Mouse (Mus musculus): ENCODE data around the gene Cuedc2. TPM values are rescaled to one million over a fixed set of nuclear protein-coding genes. Genes with fewer than 3 reads are reported as not detected.

Gene Cuedc2
- polyA plus RNA-seq, 1 experiment from 2014 or later: 179 TPM

DNA sequence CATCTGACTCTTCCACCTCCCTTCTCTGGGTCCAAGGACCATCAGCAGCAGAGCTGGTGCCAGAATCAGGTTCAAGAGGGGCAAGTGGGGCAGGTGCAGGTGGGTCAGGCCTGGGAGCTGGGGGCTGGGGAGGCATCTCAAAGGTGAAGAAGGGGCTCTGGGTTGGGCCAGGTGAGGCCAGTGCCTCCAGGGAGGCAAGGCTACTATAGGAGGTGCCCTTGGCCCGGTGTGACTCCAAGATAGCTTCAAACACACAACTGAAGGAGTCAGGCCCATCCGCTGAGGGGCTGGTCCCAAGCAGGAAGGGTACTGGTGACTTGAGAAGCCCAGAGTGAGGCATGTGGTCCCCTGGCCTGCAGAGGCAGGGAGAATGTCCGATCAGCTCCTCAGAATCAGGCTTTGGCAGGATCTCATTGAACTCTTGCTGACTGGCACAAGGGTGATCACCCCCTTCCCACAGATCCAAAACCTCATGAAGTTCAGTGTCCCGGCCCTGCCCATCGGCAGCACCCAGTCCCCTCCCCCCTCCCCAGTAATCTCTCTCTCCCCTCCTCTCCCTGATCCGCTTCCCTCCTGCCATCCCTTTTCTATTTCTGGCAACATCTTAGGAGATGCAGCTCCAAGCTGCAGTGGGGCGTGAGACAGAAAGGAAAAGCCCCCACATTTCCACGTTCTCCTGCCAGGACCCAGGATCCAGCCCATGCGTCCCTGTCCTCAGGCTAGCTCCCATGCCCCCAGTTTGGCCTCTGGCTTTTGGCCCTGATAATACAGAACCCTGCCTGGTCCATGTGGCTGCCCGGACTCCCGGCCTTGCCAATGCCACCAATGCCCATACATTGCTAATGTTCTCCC, 16.1 kb downstream of the Cuedc2 start:
- H3K36me3 ChIP-seq (ENCODE audit: control insufficient read depth, insufficient read depth, low read length): no peaks in the 10 kb centered on the region
- H3K4me3 ChIP-seq (ENCODE audit: low read depth, low read length): no peak overlapping the region
- H3K9ac ChIP-seq (ENCODE audit: low read length): no peak overlapping the region
- DNase-seq (ENCODE audit: low spot score) (no peak), ATAC-seq (ENCODE audit: insufficient number of reproducible peaks, low FRiP score, low TSS enrichment, low read depth) (no peak)
- no peaks in the 10 kb centered on the region for H3K9me3 ChIP-seq (ENCODE audit: control insufficient read depth, low read length)
- peaks cover 98% of the 10 kb centered on the region for H3K27me3 ChIP-seq (ENCODE audit: control insufficient read depth, insufficient read depth, low read length)
- no peak overlapping the region for H3K27ac ChIP-seq (replicated peaks; ENCODE audit: low read depth, low read length)
- 60% methylated on average over 11 of the region's 11 CpGs for WGBS
- peaks cover 13% of the 10 kb centered on the region for H3K4me1 ChIP-seq (ENCODE audit: control insufficient read depth, insufficient read depth, low read length)
- H3K4me2 ChIP-seq (ENCODE audit: low read depth, severe bottlenecking): no peak overlapping the region; the same call in 1 of the 2 replicates

DNA sequence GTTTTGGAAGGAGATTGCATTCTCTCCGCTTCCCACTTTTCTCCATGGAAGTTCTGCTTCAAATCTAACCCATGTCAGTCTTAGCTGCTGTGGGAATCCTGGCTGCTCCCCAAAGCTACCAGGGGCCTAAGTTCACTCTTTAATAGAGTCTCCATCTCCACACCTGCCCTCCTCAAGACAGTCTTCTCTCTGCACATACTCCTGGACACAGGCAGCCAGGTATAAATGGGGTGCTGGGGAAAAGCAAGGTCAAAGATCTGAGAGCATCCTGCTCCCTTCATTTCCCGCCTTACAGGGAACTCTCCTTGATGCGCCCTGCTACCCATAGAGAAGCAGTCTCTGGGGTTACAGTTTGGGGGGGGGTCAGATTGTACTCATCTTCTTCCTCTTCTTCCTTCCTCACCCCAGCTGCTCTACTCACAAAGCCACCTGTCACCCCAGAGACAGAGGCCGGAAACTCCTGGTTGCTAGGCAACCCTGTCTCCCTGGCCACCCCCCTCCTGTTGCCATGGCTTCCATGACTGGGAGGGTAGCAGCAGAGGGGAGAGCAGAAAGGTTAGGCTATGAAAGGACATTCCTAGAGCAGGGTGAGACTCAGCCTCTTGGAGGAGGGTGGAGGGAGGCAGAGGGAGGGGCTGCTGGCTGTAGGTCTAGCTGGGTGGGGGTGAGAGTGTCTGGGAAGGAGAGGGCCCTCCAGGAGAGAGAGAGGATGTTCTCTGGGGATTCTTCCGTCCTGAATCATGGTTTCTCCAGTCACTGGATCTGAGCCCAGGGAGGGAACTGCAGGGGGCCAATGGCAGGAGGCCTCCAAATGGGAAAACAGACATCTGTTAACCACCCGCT, 17.2 kb downstream of the Cuedc2 start:
- H3K4me2 ChIP-seq (ENCODE audit: low read depth, severe bottlenecking): no peak overlapping the region
- H3K27me3 ChIP-seq (ENCODE audit: control insufficient read depth, insufficient read depth, low read length): peaks cover 98% of the 10 kb centered on the region
- no peaks in the 10 kb centered on the region for H3K36me3 ChIP-seq (ENCODE audit: control insufficient read depth, insufficient read depth, low read length)
- no peak for ATAC-seq (ENCODE audit: insufficient number of reproducible peaks, low FRiP score, low TSS enrichment, low read depth)
- no peak overlapping the region for H3K9ac ChIP-seq (ENCODE audit: low read length)
- H3K4me1 ChIP-seq (ENCODE audit: control insufficient read depth, insufficient read depth, low read length): peaks cover 13% of the 10 kb centered on the region
- no peak overlapping the region for H3K27ac ChIP-seq (replicated peaks; ENCODE audit: low read depth, low read length)
- WGBS: 29% methylated on average over 6 of the region's 6 CpGs
- peak; percentile 34 for DNase-seq (ENCODE audit: low spot score)
- no peak overlapping the region for H3K4me3 ChIP-seq (ENCODE audit: low read depth, low read length)
- no peaks in the 10 kb centered on the region; the same call in 1 of the 2 replicates for H3K9me3 ChIP-seq (ENCODE audit: control insufficient read depth, low read length)

GRCm38 (mm10) chr19:46320076-46320785, 18.3 kb downstream of the Cuedc2 start:
- Histone ChIP-seq H3K4me3 (ENCODE audit: low read depth, low read length) (no peak overlapping the region), H3K9me3 (ENCODE audit: control insufficient read depth, low read length) (no peaks in the 10 kb centered on the region; the same call in 1 of the 2 replicates), H3K9ac (ENCODE audit: low read length) (no peak overlapping the region), H3K4me1 (ENCODE audit: control insufficient read depth, insufficient read depth, low read length) (peaks cover 13% of the 10 kb centered on the region), H3K36me3 (ENCODE audit: control insufficient read depth, insufficient read depth, low read length) (no peaks in the 10 kb centered on the region), H3K4me2 (ENCODE audit: low read depth, severe bottlenecking) (no peak overlapping the region), H3K27ac (replicated peaks; ENCODE audit: low read depth, low read length) (no peak overlapping the region), H3K27me3 (ENCODE audit: control insufficient read depth, insufficient read depth, low read length) (peaks cover 98% of the 10 kb centered on the region)
- 77% methylated on average over 8 of the region's 8 CpGs for WGBS
- DNase-seq (ENCODE audit: low spot score) (no peak), ATAC-seq (ENCODE audit: insufficient number of reproducible peaks, low FRiP score, low TSS enrichment, low read depth) (no peak)

- Histone ChIP-seq H3K4me3 (ENCODE audit: low read depth, low read length) (0 out of 2 replicates have a peak overlapping the region, but pooled peaks have one; percentile 28), H3K9ac (ENCODE audit: low read length) (no peak overlapping the region), H3K36me3 (ENCODE audit: control insufficient read depth, insufficient read depth, low read length) (no peaks in the 10 kb centered on the region), H3K4me2 (ENCODE audit: low read depth, severe bottlenecking) (no peak overlapping the region; the same call in 1 of the 2 replicates), H3K4me1 (ENCODE audit: control insufficient read depth, insufficient read depth, low read length) (peaks cover 13% of the 10 kb centered on the region), H3K27me3 (ENCODE audit: control insufficient read depth, insufficient read depth, low read length) (peaks cover 98% of the 10 kb centered on the region), H3K9me3 (ENCODE audit: control insufficient read depth, low read length) (no peaks in the 10 kb centered on the region; the same call in 1 of the 2 replicates), H3K27ac (replicated peaks; ENCODE audit: low read depth, low read length) (no peak overlapping the region)
- ATAC-seq (ENCODE audit: insufficient number of reproducible peaks, low FRiP score, low TSS enrichment, low read depth) (no peak), DNase-seq (ENCODE audit: low spot score) (peak; percentile 65)
- WGBS: 11% methylated on average over 16 of the region's 16 CpGs
These were observed 19.7 kb downstream of the Cuedc2 start for GRCm38 (mm10) chr19:46318586-46319378.

- Histone ChIP-seq H3K9me3 (ENCODE audit: control insufficient read depth, low read length) (no peaks in the 10 kb centered on the region; the same call in 1 of the 2 replicates), H3K4me2 (ENCODE audit: low read depth, severe bottlenecking) (peak overlapping the region; percentile 77), H3K36me3 (ENCODE audit: control insufficient read depth, insufficient read depth, low read length) (no peaks in the 10 kb centered on the region), H3K27ac (replicated peaks; ENCODE audit: low read depth, low read length) (no peak overlapping the region), H3K4me1 (ENCODE audit: control insufficient read depth, insufficient read depth, low read length) (peaks cover 13% of the 10 kb centered on the region), H3K4me3 (ENCODE audit: low read depth, low read length) (peak overlapping the region; percentile 28; the same call in 1 of the 2 replicates), H3K9ac (ENCODE audit: low read length) (peak overlapping the region; percentile 22; the same call in 1 of the 2 replicates), H3K27me3 (ENCODE audit: control insufficient read depth, insufficient read depth, low read length) (peaks cover 98% of the 10 kb centered on the region)
- no peak for ATAC-seq (ENCODE audit: insufficient number of reproducible peaks, low FRiP score, low TSS enrichment, low read depth)
- DNase-seq (ENCODE audit: low spot score): no peak
- WGBS: 3% methylated on average over 39 of the region's 42 CpGs
These were observed 20.5 kb downstream of the Cuedc2 start for GRCm38 (mm10) chr19:46318031-46318471.

DNA sequence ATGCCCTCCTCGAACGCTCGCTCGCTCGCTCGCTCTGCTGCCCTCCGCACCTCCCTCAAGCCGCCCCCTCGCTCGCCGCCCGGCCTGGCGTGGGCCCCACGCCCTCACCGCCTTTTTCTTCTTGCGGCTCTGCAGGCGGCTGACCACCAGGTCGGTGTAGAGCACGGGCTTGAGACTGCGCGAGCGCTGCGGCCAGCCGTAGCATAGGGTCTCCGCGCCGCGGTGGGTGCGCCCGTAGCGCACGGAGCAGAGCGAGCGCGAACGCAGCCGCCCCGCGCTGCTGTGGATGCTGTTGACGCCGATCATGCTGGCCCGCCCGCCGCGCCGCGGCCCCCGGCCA, 21.0 kb downstream of the Cuedc2 start:
- Histone ChIP-seq H3K4me1 (ENCODE audit: control insufficient read depth, insufficient read depth, low read length) (peaks cover 13% of the 10 kb centered on the region), H3K27me3 (ENCODE audit: control insufficient read depth, insufficient read depth, low read length) (peaks cover 94% of the 10 kb centered on the region), H3K36me3 (ENCODE audit: control insufficient read depth, insufficient read depth, low read length) (no peaks in the 10 kb centered on the region), H3K9me3 (ENCODE audit: control insufficient read depth, low read length) (no peaks in the 10 kb centered on the region; the same call in 1 of the 2 replicates), H3K27ac (replicated peaks; ENCODE audit: low read depth, low read length) (no peak overlapping the region), H3K9ac (ENCODE audit: low read length) (no peak overlapping the region), H3K4me2 (ENCODE audit: low read depth, severe bottlenecking) (peak overlapping the region; percentile 77), H3K4me3 (ENCODE audit: low read depth, low read length) (peak overlapping the region; percentile 28)
- ATAC-seq (ENCODE audit: insufficient number of reproducible peaks, low FRiP score, low TSS enrichment, low read depth) (no peak), DNase-seq (ENCODE audit: low spot score) (no peak)
- under 1% methylated on average over 48 of the region's 48 CpGs for WGBS

DNA sequence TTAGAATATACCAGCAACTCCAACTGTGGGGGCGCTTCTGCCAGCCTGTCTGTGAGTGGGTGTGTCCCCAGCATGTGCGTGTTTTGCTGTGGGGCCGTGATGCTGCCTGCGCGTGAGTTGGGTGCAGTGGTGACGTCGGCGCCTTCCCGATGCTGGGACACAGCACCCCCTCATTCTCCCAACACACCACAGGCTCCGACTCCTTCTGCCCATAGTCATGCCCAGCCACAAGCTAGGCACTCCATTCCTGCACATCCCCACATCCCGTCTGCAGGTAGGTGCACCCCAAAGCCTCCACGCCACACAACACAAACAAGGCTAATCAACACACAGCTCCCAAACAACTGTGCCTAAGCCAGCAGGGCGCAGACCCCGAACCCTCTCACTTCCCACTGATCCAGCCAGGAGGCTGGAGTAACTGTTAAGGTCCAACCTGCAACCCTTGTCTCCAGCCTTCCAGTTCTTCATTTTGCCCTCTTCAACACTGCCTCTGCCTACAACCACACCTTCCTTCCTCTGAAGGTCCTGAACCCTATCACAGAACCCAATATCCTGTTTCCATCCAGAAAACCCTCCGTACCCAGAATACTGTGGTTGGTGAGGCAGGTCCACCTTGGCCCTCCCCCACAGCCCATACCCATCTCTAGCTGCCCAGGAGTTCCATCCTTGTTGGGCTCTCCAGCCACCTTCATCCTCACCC, 21.5 kb downstream of the Cuedc2 start:
- Histone ChIP-seq H3K36me3 (ENCODE audit: control insufficient read depth, insufficient read depth, low read length) (no peaks in the 10 kb centered on the region), H3K27ac (replicated peaks; ENCODE audit: low read depth, low read length) (no peak overlapping the region), H3K27me3 (ENCODE audit: control insufficient read depth, insufficient read depth, low read length) (peaks cover 89% of the 10 kb centered on the region), H3K4me1 (ENCODE audit: control insufficient read depth, insufficient read depth, low read length) (peaks cover 13% of the 10 kb centered on the region), H3K4me2 (ENCODE audit: low read depth, severe bottlenecking) (peak overlapping the region; percentile 77; the same call in 1 of the 2 replicates), H3K4me3 (ENCODE audit: low read depth, low read length) (peak overlapping the region; percentile 28; the same call in 1 of the 2 replicates), H3K9me3 (ENCODE audit: control insufficient read depth, low read length) (no peaks in the 10 kb centered on the region; the same call in 1 of the 2 replicates), H3K9ac (ENCODE audit: low read length) (no peak overlapping the region)
- no peak for DNase-seq (ENCODE audit: low spot score)
- ATAC-seq (ENCODE audit: insufficient number of reproducible peaks, low FRiP score, low TSS enrichment, low read depth): no peak
- 29% methylated on average over 15 of the region's 15 CpGs for WGBS

All from limb, embryonic 11.5 days (tissue).